Mouse (Mus musculus) CD4-positive, CD25-positive, alpha-beta regulatory T cell, adult 4 months (primary cell): Measurements from ENCODE around the gene Snurf. TPM values are rescaled to one million over a fixed set of nuclear protein-coding genes. Genes with fewer than 3 reads are reported as not detected.

ENCODE experiments used
- ATAC-seq: one replicate; pipeline ENCODE4 v1.8.0; 2017
- polyA plus RNA-seq, 2 experiments: library from polyadenylated mRNA; unstranded; fragments of 100-300 nt; shearing (Covaris generic); gene quantifications; one replicate each; pipeline ENCODE4 v1.2.1; 2017

Gene Snurf
- not detected for polyA plus RNA-seq

GRCm38 (mm10) chr7:60004606-60005330 is at the start of gene Snurf, which contains the start of gene Gm38393:
Gene Snurf, minus strand, starts transcription at chr7:60005049.
Gene Gm38393, minus strand, starts transcription at chr7:60005064.
- no peak for ATAC-seq

- ATAC-seq = no peak
These were observed 42.8 kb upstream of the Snurf start for GRCm38 (mm10) chr7:60047481-60048201.

- no peak for ATAC-seq
These were observed 8.3 kb upstream of the Snurf start for GRCm38 (mm10) chr7:60013186-60013585.

DNA sequence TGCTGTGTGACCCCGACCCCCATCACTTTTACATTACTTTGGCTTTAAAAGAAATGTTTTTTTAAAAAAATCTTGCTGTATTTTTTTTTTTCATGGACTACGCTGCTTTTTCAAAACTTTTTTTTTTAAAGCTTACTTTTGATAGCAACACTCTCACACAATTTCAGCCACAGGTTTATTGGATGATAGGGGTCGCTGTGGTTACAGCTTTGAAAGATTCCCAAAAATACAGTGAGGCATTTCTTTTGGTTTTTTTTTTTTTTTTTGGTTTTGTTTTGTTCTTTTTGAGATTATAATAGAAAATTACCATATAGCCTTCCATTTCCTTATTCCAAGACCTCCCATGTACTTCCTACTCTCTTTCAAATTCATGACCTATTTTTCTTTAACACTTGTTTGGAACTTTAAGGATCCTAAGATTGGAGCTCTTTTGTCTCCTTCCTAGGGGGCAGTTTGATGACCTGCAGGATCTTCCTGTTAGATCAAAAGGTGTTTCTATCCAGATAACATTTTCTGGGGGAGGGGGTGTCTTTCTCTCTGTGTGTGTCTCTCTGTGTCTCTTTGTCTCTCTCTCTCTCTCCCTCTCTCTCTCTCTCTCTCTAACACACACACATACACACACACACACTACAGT is 3.0 kb upstream of the Snurf start:
- no peak for ATAC-seq

DNA sequence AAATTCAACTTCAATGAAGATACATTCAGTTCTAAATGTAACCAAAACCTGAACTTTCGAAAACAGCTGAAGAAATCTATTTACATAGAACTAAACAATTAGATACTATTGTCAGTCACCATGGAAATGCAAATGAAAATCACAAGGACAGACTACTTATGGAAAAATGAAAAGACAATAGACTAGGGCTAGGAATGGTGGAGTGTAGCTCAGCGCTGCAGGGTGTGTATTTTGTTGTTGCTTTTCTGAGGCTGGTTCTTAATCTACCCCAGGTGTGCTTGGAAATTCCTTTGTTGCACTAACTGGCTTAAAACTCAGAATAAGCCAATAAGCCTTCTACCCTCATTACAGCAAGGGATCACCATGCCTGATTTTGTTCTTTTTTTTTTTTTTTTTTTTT is 1.4 kb upstream of the Snurf start:
- no peak for ATAC-seq

GRCm38 (mm10) chr7:60003921-60004605 is 786 bp downstream of the Snurf start:
- no peak for ATAC-seq

DNA sequence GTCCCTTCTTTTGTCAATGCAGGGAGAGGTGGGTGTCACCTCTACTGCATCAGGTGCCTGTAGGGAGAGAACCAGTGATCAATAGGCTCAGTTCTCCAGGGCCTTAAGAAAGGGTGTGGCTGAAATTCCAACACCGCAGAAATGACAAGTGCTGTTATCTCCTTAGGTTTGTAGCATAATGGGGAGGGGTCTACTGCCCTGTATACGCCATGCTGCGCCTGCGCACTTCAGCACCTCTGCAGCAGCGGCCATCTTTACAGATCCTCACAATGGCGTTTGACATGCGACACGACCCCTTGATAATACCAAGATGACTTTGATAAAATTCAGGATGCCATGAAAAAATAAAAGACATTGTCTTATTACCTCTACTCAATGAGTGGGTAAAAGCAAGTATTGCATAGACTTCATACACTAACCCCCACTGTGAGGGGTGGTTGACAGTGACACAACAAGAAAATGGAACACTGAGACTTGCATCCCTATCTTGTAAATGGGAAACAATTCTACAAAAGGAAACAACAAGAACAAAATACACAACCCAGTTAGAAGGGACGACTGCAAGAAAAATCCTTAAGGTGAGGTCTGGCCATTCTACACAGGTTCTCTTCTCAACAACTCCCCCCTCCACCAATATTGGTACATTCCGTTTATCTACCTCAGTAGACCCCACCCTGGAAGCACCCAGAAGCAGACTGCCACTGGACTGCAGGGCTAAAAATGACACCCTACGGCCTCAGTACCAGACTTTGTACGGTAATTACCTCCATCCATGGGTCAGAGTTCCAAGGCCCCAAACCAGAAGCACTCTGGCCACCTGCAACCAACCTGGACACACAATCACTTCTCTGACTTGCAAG is 1.6 kb downstream of the Snurf start:
- ATAC-seq = no peak

DNA sequence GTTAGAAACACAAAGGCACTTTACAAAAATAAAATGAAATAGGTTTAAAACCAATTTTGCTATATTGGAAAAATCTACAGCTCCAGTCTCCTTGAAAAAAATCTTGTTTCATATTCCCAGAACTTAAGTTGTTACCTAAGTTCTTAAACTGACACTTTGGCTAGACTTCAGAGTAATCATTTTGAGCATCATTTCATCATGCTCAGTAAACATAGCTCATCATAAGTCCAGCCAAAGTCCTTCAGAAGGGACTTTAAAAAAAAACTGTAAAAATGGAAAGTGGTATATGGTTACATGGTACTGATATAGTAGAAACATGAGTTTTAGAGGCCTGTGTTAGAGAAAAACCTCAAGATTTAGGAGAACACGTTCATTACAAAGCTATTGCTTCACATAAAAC is 26.2 kb downstream of the Snurf start:
- ATAC-seq = no peak

Other genes starting within 250 kb of the Snurf start
- not detected for gene Gm38393, start within 50 bp of the Snurf start, polyA plus RNA-seq
- not detected for gene Snrpn, start 135.2 kb upstream of the Snurf start, polyA plus RNA-seq